Mouse (Mus musculus): ENCODE data around the gene Acd.

Gene Acd

GRCm38 (mm10) chr8:105700566-105700965 is 336 bp downstream of the Acd start:
- no peak for DNase-seq (ENCODE audit: low spot score)

- no peak for DNase-seq (ENCODE audit: low spot score)
These were observed 1.2 kb downstream of the Acd start for GRCm38 (mm10) chr8:105699488-105700215.

- no peak for DNase-seq (ENCODE audit: low spot score)
These were observed 2.2 kb downstream of the Acd start for GRCm38 (mm10) chr8:105698734-105699133.

- no peak for DNase-seq (ENCODE audit: low spot score)
These were observed 3.6 kb downstream of the Acd start for GRCm38 (mm10) chr8:105697196-105697780.

GRCm38 (mm10) chr8:105695080-105695780 is 5.7 kb downstream of the Acd start:
- no peak for DNase-seq (ENCODE audit: low spot score)

- DNase-seq (ENCODE audit: low spot score), result no peak
These were observed 6.7 kb downstream of the Acd start for GRCm38 (mm10) chr8:105694051-105694799.

- DNase-seq (ENCODE audit: low spot score), result peak; percentile 72
These were observed 7.3 kb downstream of the Acd start for GRCm38 (mm10) chr8:105693648-105694047.

GRCm38 (mm10) chr8:105692449-105693182 is 8.3 kb downstream of the Acd start:
- no peak for DNase-seq (ENCODE audit: low spot score)

GRCm38 (mm10) chr8:105690978-105691377 is 9.9 kb downstream of the Acd start:
- no peak for DNase-seq (ENCODE audit: low spot score)

GRCm38 (mm10) chr8:105689983-105690360 is 10.9 kb downstream of the Acd start:
- no peak for DNase-seq (ENCODE audit: low spot score)

GRCm38 (mm10) chr8:105689256-105689982 is 11.5 kb downstream of the Acd start:
- no peak for DNase-seq (ENCODE audit: low spot score)

- DNase-seq (ENCODE audit: low spot score), result no peak
These were observed 12.6 kb downstream of the Acd start for GRCm38 (mm10) chr8:105688242-105688752.

GRCm38 (mm10) chr8:105687512-105687911 is 13.4 kb downstream of the Acd start:
- no peak for DNase-seq (ENCODE audit: low spot score)

GRCm38 (mm10) chr8:105686551-105686950 is 14.4 kb downstream of the Acd start:
- DNase-seq (ENCODE audit: low spot score), result no peak

- peak; percentile 58 for DNase-seq (ENCODE audit: low spot score)
These were observed 15.1 kb downstream of the Acd start, which contains the start of gene Carmil2 for GRCm38 (mm10) chr8:105685796-105686308. TSS of gene Carmil2 (plus strand) at chr8:105686274.

GRCm38 (mm10) chr8:105685325-105685724 is 15.6 kb downstream of the Acd start:
- DNase-seq (ENCODE audit: low spot score), result no peak

- no peak for DNase-seq (ENCODE audit: low spot score)
These were observed 23.0 kb downstream of the Acd start for GRCm38 (mm10) chr8:105677891-105678290.

GRCm38 (mm10) chr8:105661167-105661566 is 39.7 kb downstream of the Acd start:
- no peak for DNase-seq (ENCODE audit: low spot score)

GRCm38 (mm10) chr8:105657641-105658040 is 43.3 kb downstream of the Acd start:
- no peak for DNase-seq (ENCODE audit: low spot score)

GRCm38 (mm10) chr8:105648929-105649328 is 52.0 kb downstream of the Acd start:
- DNase-seq (ENCODE audit: low spot score), result no peak

All from ovary, postnatal 36 days (tissue).